In genomic region chr5:113554571-113554970, GRCm38 (mm10) we compare ENCODE assay signal across 19 mouse cellular contexts.
DNase-seq lines count a peak whose midpoint lies in the region; ATAC-seq and TF ChIP-seq lines count a peak whose summit lies in the region.
"Had no signal": no experiment of that assay in that cellular context is flagged by ENCODE, and none has a peak within 500 bp of the region (broad histone marks: within the 10 kb centered on the region; RNA-seq: fewer than 3 reads in every experiment).

No protein-coding gene starts in this region.

- H3K4me3 ChIP-seq in cerebellum, adult 2 months (replicated peaks; ENCODE audit: insufficient read depth, low read depth, low read length) = no peak overlapping the region
- no peak overlapping the region for H3K4me3 ChIP-seq in intestine, embryonic 15.5 days (replicated peaks)
- H3K4me3 ChIP-seq: forebrain, embryonic 13.5 days; left cerebral cortex, adult 2 months; liver, embryonic 13.5 days; midbrain, embryonic 13.5 days had no signal

- no peak for TF ChIP-seq POLR2A in cerebellum, adult 2 months (IDR thresholded peaks at IDR 0.05; ENCODE audit: borderline replicate concordance, insufficient read depth, low read length)

- H3K9ac ChIP-seq in intestine, embryonic 15.5 days = no peak overlapping the region
- H3K9ac ChIP-seq: forebrain, embryonic 13.5 days; liver, embryonic 13.5 days; midbrain, embryonic 13.5 days had no signal

- TF ChIP-seq CTCF in cerebellum, adult 2 months (IDR thresholded peaks at IDR 0.05; ENCODE audit: borderline replicate concordance, insufficient read depth, low read depth, low read length) = no peak

- no peak overlapping the region for H3K4me2 ChIP-seq in intestine, embryonic 15.5 days (replicated peaks)
- H3K4me2 ChIP-seq: forebrain, embryonic 13.5 days; liver, embryonic 13.5 days; midbrain, embryonic 13.5 days had no signal

- WGBS in cerebellum, adult 2 months = 36% methylated on average over 2 of the region's 2 CpGs
- 92% methylated on average over 2 of the region's 2 CpGs for WGBS in intestine, embryonic 15.5 days

- H3K27ac ChIP-seq in cerebellum, adult 2 months (ENCODE audit: insufficient read depth, low read length) = peak overlapping the region; percentile 55
- no peak overlapping the region for H3K27ac ChIP-seq in intestine, embryonic 15.5 days
- H3K27ac ChIP-seq: forebrain, embryonic 13.5 days; kidney, postnatal 0 days; left cerebral cortex, adult 2 months; liver, embryonic 13.5 days; midbrain, embryonic 13.5 days had no signal

- intact Hi-C loops in heart, postnatal 14 days (cut with DNase I) = no loop called here

- H3K36me3 ChIP-seq in intestine, embryonic 15.5 days = no peaks in the 10 kb centered on the region
- H3K36me3 ChIP-seq: G1E; liver, embryonic 13.5 days; midbrain, embryonic 13.5 days had no signal

- H3K4me1 ChIP-seq in cerebellum, adult 2 months (ENCODE audit: control insufficient read depth, insufficient read depth, low read length) = peaks cover 91% of the 10 kb centered on the region
- H3K4me1 ChIP-seq in intestine, embryonic 15.5 days (replicated peaks) = no peaks in the 10 kb centered on the region
- H3K4me1 ChIP-seq: liver, embryonic 13.5 days had no signal

- DNase-seq in cerebellum, adult 11-12 months = peak; percentile 75
- DNase-seq in cerebellum, postnatal 4 days (ENCODE audit: low spot score in 2 of 2) = no peak
- peak; percentile 20 to 49 for DNase-seq in heart, postnatal 14 days
- no peak for DNase-seq in heart, adult 11 months
- DNase-seq in cerebellum, adult 2 months = peak; percentile 73 to 77
- peak; percentile 71 to 76 for DNase-seq in cerebellum, postnatal 25 days
- DNase-seq: B cell, adult 2 months; gastrocnemius, postnatal 36 days; kidney, adult 18-20 months; liver, embryonic 13.5 days; lung, adult 2 months; thymus, adult 2 months; thymus, postnatal 4 days had no signal

- no peaks in the 10 kb centered on the region for H3K27me3 ChIP-seq in cerebellum, adult 2 months (ENCODE audit: control insufficient read depth, insufficient read depth, low read length)
- H3K27me3 ChIP-seq in intestine, embryonic 15.5 days (replicated peaks) = peaks cover 12% of the 10 kb centered on the region; the same call in 1 of the 2 replicates

- no peak for ATAC-seq in intestine, embryonic 15.5 days
- ATAC-seq: forebrain, embryonic 13.5 days; midbrain, embryonic 13.5 days had no signal

- no peaks in the 10 kb centered on the region for H3K9me3 ChIP-seq in intestine, embryonic 15.5 days
- H3K9me3 ChIP-seq: forebrain, embryonic 13.5 days; liver, embryonic 13.5 days; midbrain, embryonic 13.5 days had no signal

Comparison
In these comparisons a context has a peak if more than half of its experiments do, and no peak if none do; other contexts are left out.
1. DNase-seq: peak in cerebellum, adult 11-12 months (single experiment), heart, postnatal 14 days (2 of 2), cerebellum, adult 2 months (2 of 2) and cerebellum, postnatal 25 days (2 of 2); none in cerebellum, postnatal 4 days (0 of 2) and heart, adult 11 months (single experiment).